Mouse (Mus musculus) megakaryocyte, embryonic 14.5 days (primary cell): Measurements from ENCODE around the gene Il23a.

Experiments used
- FLI1 ChIP-seq: IDR thresholded peaks from 2 replicates; pipeline ENCODE4 v1.6.1; 2012; ENCODE audit warnings: low read length, inconsistent platforms, mixed read lengths
- GATA1 ChIP-seq: IDR thresholded peaks from 3 replicates; pipeline ENCODE4 v1.6.1; 2012; ENCODE audit warnings: mixed read lengths, low read length, inconsistent platforms, borderline replicate concordance

GRCm38 (mm10) chr10:128262300-128262699 lies 36.3 kb downstream of the Il23a start:
- TF ChIP-seq GATA1, result no peak
- no peak for TF ChIP-seq FLI1
